Mouse (Mus musculus): ENCODE measurements around the gene Crocc2. TPM values are rescaled to one million over a fixed set of nuclear protein-coding genes. Genes with fewer than 3 reads are reported as not detected.
A peak's percentile ranks its signal among the peaks of the same experiment; 100 is the strongest.

The Crocc2 gene
- polyA plus RNA-seq, 1 experiment from 2014 or later, result 0.18 TPM

DNA sequence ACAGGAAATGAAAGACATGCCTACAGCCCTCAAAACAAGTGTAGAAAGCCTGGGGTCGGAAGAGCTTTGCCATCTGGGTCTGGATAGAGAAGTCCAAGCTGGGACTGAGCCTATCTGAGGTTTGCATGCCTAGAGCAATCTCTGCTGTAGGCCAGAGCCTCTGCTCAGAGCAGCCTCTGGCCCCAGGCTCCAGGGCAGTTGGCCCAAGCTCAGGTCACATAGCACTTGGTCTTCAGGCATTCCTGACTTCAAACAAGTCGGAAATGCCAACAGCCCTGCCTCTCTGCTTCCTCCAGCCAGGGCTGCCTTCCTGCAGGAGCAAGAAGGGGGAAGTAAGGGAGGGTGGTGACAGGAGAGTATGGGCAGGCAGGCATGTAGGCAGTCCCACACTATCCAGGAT is 77.4 kb downstream of the Crocc2 start:
- Histone ChIP-seq H3K27me3 (no peaks in the 10 kb centered on the region), H3K27ac (no peak overlapping the region), H3K4me1 (no peaks in the 10 kb centered on the region), H3K9me3 (no peaks in the 10 kb centered on the region), H3K36me3 (no peaks in the 10 kb centered on the region; the same call in 1 of the 2 replicates), H3K9ac (no peak overlapping the region), H3K4me3 (no peak overlapping the region), H3K4me2 (replicated peaks) (no peak overlapping the region)
- 23% methylated on average over 2 of the region's 2 CpGs for WGBS
- no peak for ATAC-seq (ENCODE audit: insufficient number of reproducible peaks, insufficient read depth, low FRiP score, low TSS enrichment)

DNA sequence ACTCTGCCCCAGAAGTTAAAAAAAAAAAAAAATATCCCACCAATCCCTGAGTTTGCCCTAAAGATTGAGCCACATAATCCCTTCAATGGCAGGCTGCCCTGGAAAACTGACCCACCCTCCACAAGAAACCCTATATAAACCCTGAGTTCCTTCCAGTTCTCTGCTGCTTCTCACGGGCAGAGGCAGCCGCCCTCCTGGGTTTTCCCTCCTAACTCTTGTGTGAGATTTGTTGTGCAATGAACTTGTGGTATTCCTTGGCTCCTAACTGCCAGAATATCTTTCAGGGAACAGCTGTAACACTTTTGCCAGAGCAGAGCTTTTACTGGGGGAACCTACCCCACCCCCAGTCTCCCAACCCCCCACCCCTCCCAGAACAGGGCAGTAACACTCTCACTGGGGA is 84.1 kb downstream of the Crocc2 start:
- no peak for ATAC-seq (ENCODE audit: insufficient number of reproducible peaks, insufficient read depth, low FRiP score, low TSS enrichment)
- Histone ChIP-seq H3K9ac (no peak overlapping the region), H3K27ac (0 out of 2 replicates have a peak overlapping the region, but pooled peaks have one; percentile 11), H3K27me3 (no peaks in the 10 kb centered on the region), H3K36me3 (no peaks in the 10 kb centered on the region), H3K9me3 (no peaks in the 10 kb centered on the region), H3K4me2 (replicated peaks) (no peak overlapping the region), H3K4me1 (peaks cover 11% of the 10 kb centered on the region; the same call in 1 of the 2 replicates), H3K4me3 (no peak overlapping the region)
- 46% methylated on average over 2 of the region's 2 CpGs for WGBS

DNA sequence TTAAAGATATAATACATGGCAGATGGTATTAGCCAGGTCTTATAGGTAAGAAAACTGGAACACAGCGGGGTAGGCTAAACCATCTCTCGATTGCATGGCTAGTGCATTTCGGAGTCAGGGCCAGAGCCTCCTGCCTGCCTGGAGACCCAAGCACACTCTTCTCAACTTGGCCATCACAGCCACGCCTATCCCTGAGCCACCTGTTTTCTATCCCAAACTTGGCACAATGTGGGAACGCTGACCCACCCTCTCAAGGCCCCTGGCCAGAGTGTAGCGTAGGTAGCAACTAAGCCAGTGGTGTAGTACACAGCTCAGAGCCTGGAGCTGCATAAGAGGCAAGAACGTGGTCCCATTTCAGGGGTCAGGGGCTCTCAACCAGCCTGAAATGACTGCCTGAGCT is 87.2 kb downstream of the Crocc2 start:
- Histone ChIP-seq H3K27me3 (no peaks in the 10 kb centered on the region), H3K9me3 (no peaks in the 10 kb centered on the region), H3K27ac (no peak overlapping the region), H3K9ac (no peak overlapping the region), H3K4me1 (peaks cover 11% of the 10 kb centered on the region; the same call in 1 of the 2 replicates), H3K36me3 (0 out of 2 replicates have a peak, but pooled peaks cover 4% of the 10 kb centered on the region), H3K4me3 (no peak overlapping the region), H3K4me2 (replicated peaks) (no peak overlapping the region)
- WGBS, result 90% methylated on average over 7 of the region's 7 CpGs
- no peak for ATAC-seq (ENCODE audit: insufficient number of reproducible peaks, insufficient read depth, low FRiP score, low TSS enrichment)

DNA sequence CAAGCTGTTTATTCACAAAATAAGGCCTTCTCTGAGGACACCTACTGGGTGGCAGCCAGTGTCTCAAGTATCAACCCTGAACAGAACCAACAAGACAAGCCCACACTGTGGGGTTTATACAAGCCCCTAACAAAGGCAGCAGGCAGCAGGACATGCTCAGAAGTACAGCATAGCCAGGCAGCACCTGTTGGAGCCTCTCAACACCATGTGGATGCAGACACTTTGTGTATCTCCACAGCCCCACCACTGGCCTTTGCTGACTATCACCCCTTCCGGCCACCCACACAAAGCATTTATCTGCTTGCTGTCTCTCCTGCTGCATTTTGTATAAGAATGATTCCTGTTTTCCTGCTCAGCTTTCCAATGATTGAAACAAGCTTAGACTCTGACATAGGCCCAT is 89.0 kb downstream of the Crocc2 start:
- Histone ChIP-seq H3K36me3 (0 out of 2 replicates have a peak, but pooled peaks cover 4% of the 10 kb centered on the region), H3K27me3 (no peaks in the 10 kb centered on the region), H3K9me3 (no peaks in the 10 kb centered on the region), H3K27ac (no peak overlapping the region), H3K4me1 (peaks cover 9% of the 10 kb centered on the region; the same call in 1 of the 2 replicates), H3K4me3 (no peak overlapping the region), H3K9ac (no peak overlapping the region), H3K4me2 (replicated peaks) (no peak overlapping the region)
- no peak for ATAC-seq (ENCODE audit: insufficient number of reproducible peaks, insufficient read depth, low FRiP score, low TSS enrichment)
- 67% methylated on average over 1 of the region's 1 CpGs for whole genome bisulfite sequencing

DNA sequence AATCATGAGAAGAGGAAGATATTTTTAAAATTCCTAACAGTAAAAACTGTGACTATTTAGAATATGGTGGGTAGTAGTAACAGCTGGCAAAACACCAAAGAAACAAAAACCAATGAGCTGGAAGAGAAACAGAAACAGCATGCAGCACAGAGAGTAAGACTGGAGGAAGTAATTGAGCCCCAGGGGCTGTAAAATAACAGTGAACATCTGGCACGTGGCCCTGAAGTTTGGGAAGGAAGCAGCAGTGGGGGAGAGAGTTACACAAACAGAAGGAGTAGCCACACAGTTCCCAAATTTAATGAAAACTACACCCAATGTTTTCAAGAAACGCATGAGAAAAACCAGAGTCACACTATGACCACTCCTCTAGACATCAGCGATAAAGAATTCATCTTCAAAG is 98.7 kb downstream of the Crocc2 start:
- Histone ChIP-seq H3K4me3 (no peak overlapping the region), H3K4me1 (peaks cover 4% of the 10 kb centered on the region; the same call in 1 of the 2 replicates), H3K36me3 (peaks cover 8% of the 10 kb centered on the region; the same call in 1 of the 2 replicates), H3K4me2 (replicated peaks) (no peak overlapping the region), H3K27ac (no peak overlapping the region), H3K27me3 (no peaks in the 10 kb centered on the region), H3K9me3 (no peaks in the 10 kb centered on the region), H3K9ac (no peak overlapping the region)
- no peak for ATAC-seq (ENCODE audit: insufficient number of reproducible peaks, insufficient read depth, low FRiP score, low TSS enrichment)
- WGBS, result 31% methylated on average over 3 of the region's 3 CpGs

DNA sequence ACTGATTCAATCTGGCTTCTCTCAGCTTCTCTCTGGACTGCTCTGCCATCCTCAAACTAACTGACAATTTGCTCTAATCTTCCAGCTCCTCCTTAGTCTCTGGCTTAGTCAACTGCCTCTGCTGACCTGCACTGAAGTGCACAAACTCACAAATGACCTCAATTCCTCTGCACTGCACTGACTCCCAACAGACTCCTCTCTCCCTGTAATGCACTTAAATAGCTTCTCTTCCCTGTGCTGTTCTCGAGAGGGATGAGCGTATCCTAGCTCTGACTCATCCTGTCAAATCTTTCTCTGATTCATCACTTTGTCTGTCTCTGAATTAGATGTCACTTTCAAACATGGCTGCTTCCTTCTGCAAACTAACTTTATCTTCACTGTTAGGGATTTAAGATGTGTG is 99.7 kb downstream of the Crocc2 start:
- no peaks in the 10 kb centered on the region for H3K9me3 ChIP-seq
- no peak overlapping the region for H3K27ac ChIP-seq
- H3K9ac ChIP-seq, result no peak overlapping the region
- H3K4me1 ChIP-seq, result peaks cover 4% of the 10 kb centered on the region; the same call in 1 of the 2 replicates
- peaks cover 8% of the 10 kb centered on the region; the same call in 1 of the 2 replicates for H3K36me3 ChIP-seq
- H3K4me3 ChIP-seq, result no peak overlapping the region
- no peak for ATAC-seq (ENCODE audit: insufficient number of reproducible peaks, insufficient read depth, low FRiP score, low TSS enrichment)
- no peaks in the 10 kb centered on the region for H3K27me3 ChIP-seq
- whole genome bisulfite sequencing, result 83% methylated on average over 2 of the region's 2 CpGs
- H3K4me2 ChIP-seq (replicated peaks), result no peak overlapping the region

DNA sequence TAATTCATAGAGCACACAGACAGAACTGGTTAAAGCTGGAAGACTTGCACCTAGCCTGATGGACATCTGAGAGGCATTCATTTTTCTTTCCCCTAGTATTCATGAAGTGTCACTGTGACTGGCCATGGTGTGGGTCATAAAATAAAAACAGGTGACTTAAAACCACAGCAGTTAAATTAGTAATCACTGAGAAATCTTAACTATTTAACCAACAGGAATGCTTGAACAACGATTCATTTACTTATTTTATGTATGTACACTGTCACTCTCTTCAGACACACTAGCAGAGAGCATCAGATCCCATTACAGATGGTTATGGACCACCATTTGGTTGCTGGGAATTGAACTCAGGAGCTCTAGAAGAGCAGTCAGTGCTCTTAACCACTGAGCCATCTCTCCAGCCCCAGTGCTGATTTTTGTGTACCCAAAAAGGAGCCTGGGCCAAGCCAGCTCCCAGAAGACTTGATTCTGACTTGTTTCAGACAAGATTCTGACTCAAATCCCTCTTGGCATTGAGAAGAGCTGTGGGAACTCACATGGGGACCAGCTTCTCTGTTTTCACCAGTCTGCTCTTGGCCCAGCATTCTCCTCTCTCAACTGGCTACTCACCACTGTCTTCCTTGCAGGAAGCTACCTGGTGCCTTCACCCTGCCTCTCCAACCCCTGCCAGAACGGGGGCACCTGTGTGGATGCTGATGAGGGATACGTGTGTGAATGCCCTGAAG is 102.2 kb downstream of the Crocc2 start:
- Histone ChIP-seq H3K27me3 (no peaks in the 10 kb centered on the region), H3K4me2 (replicated peaks) (no peak overlapping the region), H3K9me3 (no peaks in the 10 kb centered on the region), H3K36me3 (0 out of 2 replicates have a peak, but pooled peaks cover 14% of the 10 kb centered on the region), H3K9ac (no peak overlapping the region), H3K4me3 (no peak overlapping the region), H3K4me1 (peaks cover 4% of the 10 kb centered on the region; the same call in 1 of the 2 replicates), H3K27ac (no peak overlapping the region)
- WGBS, result 66% methylated on average over 3 of the region's 3 CpGs
- no peak for ATAC-seq (ENCODE audit: insufficient number of reproducible peaks, insufficient read depth, low FRiP score, low TSS enrichment)

DNA sequence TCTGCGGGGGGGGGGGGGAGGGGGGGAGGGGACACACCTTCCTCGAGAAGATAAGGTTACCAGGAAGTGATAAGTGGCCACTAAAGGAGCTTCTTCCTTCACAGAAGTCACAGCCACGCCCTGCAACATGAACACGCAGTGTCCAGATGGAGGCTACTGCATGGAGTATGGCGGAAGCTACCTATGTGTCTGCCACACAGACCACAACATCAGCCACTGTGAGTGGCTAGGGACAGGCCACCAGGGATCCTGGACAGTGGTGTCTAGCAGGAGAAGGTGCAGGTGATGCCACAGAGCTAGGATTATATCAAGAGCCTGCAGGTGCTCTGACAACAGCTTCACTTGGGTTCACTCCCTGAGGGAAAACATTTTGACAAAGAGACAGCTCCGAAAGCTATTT is 103.2 kb downstream of the Crocc2 start:
- WGBS, result 78% methylated on average over 6 of the region's 6 CpGs
- Histone ChIP-seq H3K4me3 (no peak overlapping the region), H3K9ac (no peak overlapping the region), H3K27me3 (no peaks in the 10 kb centered on the region), H3K27ac (no peak overlapping the region), H3K4me2 (replicated peaks) (no peak overlapping the region), H3K9me3 (no peaks in the 10 kb centered on the region), H3K4me1 (peaks cover 1% of the 10 kb centered on the region; the same call in 1 of the 2 replicates), H3K36me3 (0 out of 2 replicates have a peak, but pooled peaks cover 14% of the 10 kb centered on the region)
- ATAC-seq (ENCODE audit: insufficient number of reproducible peaks, insufficient read depth, low FRiP score, low TSS enrichment), result no peak

DNA sequence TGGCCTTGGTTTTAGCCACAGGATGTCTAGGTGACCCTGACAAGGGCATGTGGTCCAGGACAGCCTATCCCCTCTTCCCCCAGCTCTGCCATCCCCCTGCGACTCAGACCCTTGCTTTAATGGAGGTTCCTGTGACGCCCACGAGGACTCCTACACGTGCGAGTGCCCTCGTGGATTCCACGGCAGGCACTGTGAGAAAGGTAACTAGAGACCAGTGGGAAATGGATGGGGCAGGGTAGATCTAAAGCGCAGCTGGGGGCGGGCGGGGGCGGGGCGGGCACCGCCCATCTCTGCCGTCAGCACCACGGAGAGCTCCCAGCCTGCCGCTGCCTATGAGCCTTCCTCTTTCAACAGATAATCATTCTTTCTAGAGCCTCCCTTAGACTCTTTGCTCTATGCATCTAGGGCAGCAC is 103.9 kb downstream of the Crocc2 start:
- Histone ChIP-seq H3K4me2 (replicated peaks) (0 out of 2 replicates have a peak overlapping the region, but pooled peaks have one; percentile 9), H3K4me1 (no peaks in the 10 kb centered on the region), H3K4me3 (no peak overlapping the region), H3K36me3 (0 out of 2 replicates have a peak, but pooled peaks cover 14% of the 10 kb centered on the region), H3K27me3 (no peaks in the 10 kb centered on the region), H3K9ac (no peak overlapping the region), H3K9me3 (no peaks in the 10 kb centered on the region), H3K27ac (no peak overlapping the region)
- 2% methylated on average over 16 of the region's 16 CpGs for WGBS
- ATAC-seq (ENCODE audit: insufficient number of reproducible peaks, insufficient read depth, low FRiP score, low TSS enrichment), result 0 out of 2 replicates have a peak, but pooled peaks have one; percentile 32

DNA sequence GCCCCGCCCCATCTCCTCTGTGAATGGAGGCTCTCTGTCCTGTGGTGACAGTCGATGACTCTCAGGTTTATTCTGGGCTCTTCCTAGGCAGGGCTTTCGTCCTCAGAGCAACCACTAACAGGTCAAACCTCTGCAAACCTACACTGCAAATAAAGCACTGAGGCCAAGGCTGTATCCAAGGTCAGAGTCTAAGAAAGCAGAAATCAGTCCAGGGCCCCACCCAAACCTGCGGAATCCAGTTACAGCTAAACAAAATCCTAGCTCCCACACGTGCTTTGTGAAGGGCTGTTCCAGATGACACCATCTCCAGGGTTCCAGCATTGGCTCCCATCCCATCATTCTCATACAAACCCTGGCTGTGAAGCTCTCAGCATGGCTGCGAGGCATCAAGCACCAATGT is 107.0 kb downstream of the Crocc2 start:
- H3K27ac ChIP-seq, result no peak overlapping the region
- 82% methylated on average over 6 of the region's 6 CpGs for WGBS
- H3K27me3 ChIP-seq, result no peaks in the 10 kb centered on the region
- H3K4me1 ChIP-seq, result no peaks in the 10 kb centered on the region
- 0 out of 2 replicates have a peak, but pooled peaks cover 14% of the 10 kb centered on the region for H3K36me3 ChIP-seq
- no peaks in the 10 kb centered on the region for H3K9me3 ChIP-seq
- H3K4me3 ChIP-seq, result no peak overlapping the region
- no peak overlapping the region for H3K4me2 ChIP-seq (replicated peaks)
- ATAC-seq (ENCODE audit: insufficient number of reproducible peaks, insufficient read depth, low FRiP score, low TSS enrichment), result no peak
- H3K9ac ChIP-seq, result no peak overlapping the region

DNA sequence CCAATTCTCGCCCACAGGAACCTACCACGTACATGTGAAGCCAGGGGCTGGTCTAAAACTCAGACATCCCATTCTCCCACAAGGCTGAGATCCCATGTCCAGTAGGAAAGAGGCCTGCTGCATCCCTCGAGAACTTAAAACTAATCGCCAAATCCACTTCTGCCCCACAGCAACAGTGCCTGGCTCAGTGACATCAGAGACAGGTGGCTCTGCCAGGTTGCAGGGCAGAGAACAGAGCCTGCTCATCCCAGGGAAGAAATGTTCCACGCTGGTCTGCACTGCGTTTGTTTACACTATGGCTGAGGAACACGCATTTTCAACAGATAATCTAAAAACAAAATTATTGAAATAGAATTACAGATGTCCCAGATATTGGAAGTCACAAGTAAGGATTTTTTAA is 108.5 kb downstream of the Crocc2 start:
- no peak for ATAC-seq (ENCODE audit: insufficient number of reproducible peaks, insufficient read depth, low FRiP score, low TSS enrichment)
- Histone ChIP-seq H3K9ac (no peak overlapping the region), H3K27me3 (no peaks in the 10 kb centered on the region), H3K4me2 (replicated peaks) (no peak overlapping the region), H3K27ac (no peak overlapping the region), H3K4me1 (no peaks in the 10 kb centered on the region), H3K9me3 (no peaks in the 10 kb centered on the region), H3K4me3 (no peak overlapping the region), H3K36me3 (0 out of 2 replicates have a peak, but pooled peaks cover 14% of the 10 kb centered on the region)
- 79% methylated on average over 7 of the region's 7 CpGs for WGBS

Data from embryonic facial prominence, embryonic 12.5 days (tissue).